Mouse (Mus musculus): ENCODE measurements around the gene Gm28998.
"Not testable (repeated sequence)": the region's sequence is repeated elsewhere in the genome, so short reads cannot be mapped to it uniquely, and the experiment has no call there.

Gene Gm28998

GRCm38 (mm10) chrY:7253487-7253886 is at the start of gene Gm28998:
Gm28998 (plus strand) TSS chrY:7253787.
- not testable (repeated sequence) for DNase-seq
